Mouse (Mus musculus): ENCODE results near the gene Cep295.

- TF ChIP-seq CTCF (IDR thresholded peaks at IDR 0.05; ENCODE audit: low read depth): no peak
- TF ChIP-seq EP300 (IDR thresholded peaks at IDR 0.05; ENCODE audit: low read depth): no peak
Measured at GRCm38 (mm10) chr9:15318170-15318742, 39.3 kb downstream of the Cep295 start.
